Mouse (Mus musculus): ENCODE measurements at regions not wholly inside any gene's neighbourhood (a gene's known extent, or its start where the extent isn't known, plus 50 kb on each side); places are given as distances from the start of the nearest gene placed in this dataset.
A peak's percentile ranks its signal among the peaks of the same experiment; 100 is the strongest.

- no peak for DNase-seq (ENCODE audit: extremely low read depth, low read depth, low spot score)
These were observed 201.5 kb downstream of the Hhipl2 start for GRCm38 (mm10) chr1:183619451-183620059.

GRCm38 (mm10) chr1:183622341-183622740 lies 204.3 kb downstream of the Hhipl2 start:
- no peak for DNase-seq (ENCODE audit: extremely low read depth, low read depth, low spot score)

- DNase-seq (ENCODE audit: extremely low read depth, low read depth, low spot score): no peak
These were observed 206.3 kb downstream of the Hhipl2 start for GRCm38 (mm10) chr1:183624266-183624665.

GRCm38 (mm10) chr1:183633810-183634209 lies 215.8 kb downstream of the Hhipl2 start:
- no peak for DNase-seq (ENCODE audit: extremely low read depth, low read depth, low spot score)

GRCm38 (mm10) chr1:183634836-183635235 lies 216.8 kb downstream of the Hhipl2 start:
- no peak for DNase-seq (ENCODE audit: extremely low read depth, low read depth, low spot score)

- DNase-seq (ENCODE audit: extremely low read depth, low read depth, low spot score): no peak
These were observed 219.2 kb downstream of the Hhipl2 start for GRCm38 (mm10) chr1:183637214-183637613.

GRCm38 (mm10) chr1:183639332-183639731 lies 221.3 kb downstream of the Hhipl2 start:
- DNase-seq (ENCODE audit: extremely low read depth, low read depth, low spot score): no peak

- DNase-seq (ENCODE audit: extremely low read depth, low read depth, low spot score): no peak
These were observed 222.6 kb downstream of the Hhipl2 start for GRCm38 (mm10) chr1:183640568-183640967.

GRCm38 (mm10) chr1:183644001-183644400 lies 226.0 kb downstream of the Hhipl2 start:
- DNase-seq (ENCODE audit: extremely low read depth, low read depth, low spot score): no peak

- DNase-seq (ENCODE audit: extremely low read depth, low read depth, low spot score): no peak
These were observed 235.9 kb downstream of the Hhipl2 start for GRCm38 (mm10) chr1:183653878-183654277.

GRCm38 (mm10) chr1:183657043-183657442 lies 239.0 kb downstream of the Hhipl2 start:
- no peak for DNase-seq (ENCODE audit: extremely low read depth, low read depth, low spot score)

GRCm38 (mm10) chr1:183660541-183660940 lies 242.5 kb downstream of the Hhipl2 start:
- peak; percentile 80 for DNase-seq (ENCODE audit: extremely low read depth, low read depth, low spot score)

- no peak for DNase-seq (ENCODE audit: extremely low read depth, low read depth, low spot score)
These were observed 244.5 kb downstream of the Hhipl2 start for GRCm38 (mm10) chr1:183662369-183663043.

GRCm38 (mm10) chr1:183669271-183669670 lies 251.3 kb downstream of the Hhipl2 start:
- DNase-seq (ENCODE audit: extremely low read depth, low read depth, low spot score): no peak

GRCm38 (mm10) chr1:183669674-183670073 lies 251.7 kb downstream of the Hhipl2 start:
- DNase-seq (ENCODE audit: extremely low read depth, low read depth, low spot score): no peak

GRCm38 (mm10) chr1:183670542-183670941 lies 252.5 kb downstream of the Hhipl2 start:
- no peak for DNase-seq (ENCODE audit: extremely low read depth, low read depth, low spot score)

GRCm38 (mm10) chr1:183671541-183671940 lies 253.5 kb downstream of the Hhipl2 start:
- DNase-seq (ENCODE audit: extremely low read depth, low read depth, low spot score): no peak

GRCm38 (mm10) chr1:183672521-183672920 lies 254.5 kb downstream of the Hhipl2 start:
- no peak for DNase-seq (ENCODE audit: extremely low read depth, low read depth, low spot score)

GRCm38 (mm10) chr1:183677585-183677984 lies 259.6 kb downstream of the Hhipl2 start:
- DNase-seq (ENCODE audit: extremely low read depth, low read depth, low spot score): no peak

GRCm38 (mm10) chr1:183679949-183680348 lies 261.9 kb downstream of the Hhipl2 start:
- DNase-seq (ENCODE audit: extremely low read depth, low read depth, low spot score): no peak

- no peak for DNase-seq (ENCODE audit: extremely low read depth, low read depth, low spot score)
These were observed 268.0 kb downstream of the Hhipl2 start for GRCm38 (mm10) chr1:183686056-183686455.

- DNase-seq (ENCODE audit: extremely low read depth, low read depth, low spot score): no peak
These were observed 274.7 kb downstream of the Hhipl2 start for GRCm38 (mm10) chr1:183692756-183693155.

GRCm38 (mm10) chr1:183699284-183699683 lies 281.3 kb downstream of the Hhipl2 start:
- DNase-seq (ENCODE audit: extremely low read depth, low read depth, low spot score): no peak

Measured in fat pad, adult 2 months (tissue).